Mouse (Mus musculus) CD4-positive, CD25-positive, alpha-beta regulatory T cell, adult 4 months (primary cell): ENCODE measurements around the gene Ints2. TPM values are rescaled to one million over a fixed set of nuclear protein-coding genes. Genes with fewer than 3 reads are reported as not detected.
"Not testable (repeated sequence)": the region's sequence is repeated elsewhere in the genome, so short reads cannot be mapped to it uniquely, and the experiment has no call there.

ENCODE experiments used
- ATAC-seq: one replicate; pipeline ENCODE4 v1.8.0; 2017
- polyA plus RNA-seq, 2 experiments: library from polyadenylated mRNA; unstranded; fragments of 100-300 nt; shearing (Covaris generic); gene quantifications; one replicate each; pipeline ENCODE4 v1.2.1; 2017

Ints2 gene
- polyA plus RNA-seq = 10 to 100 TPM; 15.8 to 19.2 TPM

DNA sequence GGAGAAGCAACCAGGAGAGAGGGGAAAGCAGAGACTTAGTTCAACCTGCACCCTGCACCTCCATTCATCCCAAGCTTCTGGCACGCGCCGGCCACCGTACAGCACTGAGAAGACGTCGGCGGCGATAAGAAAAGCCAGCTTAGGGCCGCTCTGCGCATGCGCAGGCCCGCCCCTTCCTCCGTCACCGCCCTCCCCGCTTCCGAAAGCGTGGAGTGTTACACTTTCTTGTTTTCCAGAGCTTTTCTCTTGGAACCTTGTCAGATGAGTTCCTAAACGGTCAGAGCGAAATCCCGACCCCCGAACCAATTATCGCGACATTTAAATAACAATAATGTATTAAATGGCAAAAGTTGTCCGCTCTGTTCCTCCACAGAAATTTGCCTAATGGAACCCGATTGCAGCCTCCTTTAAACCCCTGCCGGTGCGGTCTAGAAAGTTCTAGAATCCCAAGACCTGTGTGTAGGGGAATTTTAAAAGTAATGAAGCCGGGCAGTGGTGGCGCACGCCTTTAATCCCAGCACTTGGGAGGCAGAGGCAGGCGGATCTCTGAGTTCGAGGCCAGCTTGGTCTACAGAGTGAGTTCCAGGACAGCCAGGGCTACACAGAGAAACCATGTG is at the start of gene Ints2:
TSS of gene Ints2 (minus strand) at position 116 of the 617 bp plus-strand sequence.
- peak; percentile 82 for ATAC-seq

DNA sequence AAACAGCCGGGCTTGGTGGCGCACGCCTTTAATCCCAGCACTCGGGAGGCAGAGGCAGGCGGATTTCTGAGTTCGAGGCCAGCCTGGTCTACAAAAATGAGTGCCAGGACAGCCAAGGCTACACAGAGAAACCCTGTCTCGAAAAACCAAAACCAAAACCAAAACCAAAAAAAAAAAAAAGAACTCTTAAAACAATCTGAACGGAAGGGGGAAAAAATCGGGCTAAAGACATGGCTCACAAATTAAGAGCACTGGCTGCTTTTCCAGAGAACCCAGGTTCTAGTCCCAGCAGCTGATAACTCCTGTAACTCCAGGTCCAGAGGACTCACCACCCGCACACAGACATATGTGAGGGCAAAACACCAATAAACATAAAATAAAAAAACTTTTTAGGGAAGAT is 34.8 kb upstream of the Ints2 start:
- ATAC-seq = peak; percentile 61

DNA sequence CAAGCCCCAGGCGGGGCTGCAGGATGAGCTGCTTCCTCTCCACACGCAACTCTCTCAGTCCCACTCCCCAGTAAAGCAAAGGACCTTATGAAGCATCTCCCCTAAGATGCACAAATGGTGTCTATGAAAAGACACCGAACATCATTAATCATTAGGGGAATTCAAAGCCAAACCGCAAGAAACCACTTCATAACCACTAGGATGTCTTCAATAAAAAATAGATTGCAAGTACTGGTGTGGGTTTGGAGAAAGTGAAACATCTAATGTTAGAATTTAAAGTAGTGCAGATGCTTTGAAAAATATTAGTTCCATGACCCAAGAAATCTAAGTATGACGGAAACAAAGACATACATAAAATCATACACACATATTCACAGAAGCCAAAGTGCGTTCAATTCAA is 34.3 kb upstream of the Ints2 start:
- ATAC-seq = peak; percentile 60

DNA sequence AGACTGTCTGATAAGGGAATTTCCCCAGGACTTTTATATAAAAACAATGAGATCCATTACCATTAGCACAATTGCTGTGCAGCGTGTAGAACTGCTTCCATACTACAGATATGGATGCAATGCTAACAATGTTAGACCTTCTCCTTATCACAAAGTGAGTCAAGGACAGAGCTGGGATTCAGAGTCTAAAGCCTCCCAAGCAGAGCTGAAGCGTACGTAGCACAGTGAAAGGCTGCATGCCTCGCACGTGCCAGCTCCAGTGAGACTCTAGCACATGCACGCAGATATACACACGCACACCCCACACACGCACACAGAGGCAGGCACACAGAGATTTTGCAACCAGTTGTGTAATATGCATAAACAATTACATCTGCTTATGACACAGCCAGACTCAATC is 28.4 kb upstream of the Ints2 start:
- ATAC-seq = no peak

DNA sequence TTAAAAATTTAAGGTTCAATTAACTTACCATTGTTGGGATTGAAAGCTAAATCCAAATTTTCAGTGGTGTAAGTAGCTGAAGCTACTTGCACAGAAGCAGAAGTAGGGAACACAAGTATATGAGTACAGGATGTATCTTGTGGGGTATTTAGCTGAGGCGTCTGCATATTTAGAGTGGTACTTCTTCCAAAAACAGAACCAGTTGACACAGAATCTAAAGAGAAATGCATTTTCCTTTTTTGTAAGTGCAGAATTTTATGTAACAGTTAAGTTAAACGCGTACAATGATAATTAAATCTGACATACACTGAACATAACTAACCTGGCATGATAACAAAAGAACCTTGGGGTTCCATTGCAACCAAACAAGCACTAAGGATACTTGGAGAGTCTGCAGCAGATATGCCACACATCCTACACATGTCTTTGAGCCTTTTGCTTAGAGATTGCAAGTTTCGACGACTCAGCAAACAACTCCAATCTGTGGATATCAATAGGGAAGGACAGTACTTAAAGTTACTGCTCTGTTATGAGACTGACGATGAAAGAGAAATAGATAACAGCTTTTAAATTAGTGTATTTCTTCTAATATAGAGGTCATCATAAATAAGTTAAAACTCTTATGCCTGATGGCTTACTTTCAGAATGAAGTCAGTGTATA is 21.2 kb upstream of the Ints2 start:
- no peak for ATAC-seq

DNA sequence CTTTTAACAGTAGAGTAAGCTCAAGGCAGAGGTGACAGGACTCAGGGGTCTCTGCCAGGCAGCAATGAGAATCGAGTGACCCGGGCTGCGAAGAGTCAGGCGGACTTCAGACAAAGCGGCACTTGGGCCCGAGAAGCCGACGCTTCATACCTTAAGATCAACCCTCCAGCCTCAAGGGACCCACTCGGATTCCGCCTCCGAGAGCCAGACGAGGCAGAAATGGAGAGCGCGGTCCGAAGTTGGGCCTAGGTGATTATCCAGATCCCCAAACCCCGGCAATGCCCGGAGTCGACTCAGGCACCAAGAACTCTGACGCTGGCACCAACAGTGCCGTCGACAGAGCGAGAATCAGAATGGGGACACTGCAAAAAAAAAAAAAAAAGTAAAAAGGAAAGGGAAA is 321 bp downstream of the Ints2 start:
- ATAC-seq = peak; percentile 51

DNA sequence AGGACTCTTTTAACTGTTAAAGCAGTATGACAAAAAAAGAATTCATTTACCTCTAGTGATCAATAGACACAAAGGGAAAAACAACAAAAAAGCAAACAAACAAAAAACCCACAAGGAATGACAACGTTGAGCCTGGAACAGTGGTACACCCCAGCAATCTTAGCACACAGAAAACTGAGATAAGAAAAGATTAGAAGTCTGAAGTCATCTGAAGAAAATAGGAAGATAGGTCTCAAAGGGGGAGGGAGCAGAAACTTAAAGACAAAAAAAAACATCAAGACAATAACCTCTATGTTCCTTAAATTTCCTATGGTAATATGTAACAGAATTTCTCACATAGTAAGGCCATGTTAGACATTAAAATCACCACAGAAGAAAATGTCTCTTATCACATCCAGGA is 4.0 kb downstream of the Ints2 start:
- ATAC-seq = no peak

DNA sequence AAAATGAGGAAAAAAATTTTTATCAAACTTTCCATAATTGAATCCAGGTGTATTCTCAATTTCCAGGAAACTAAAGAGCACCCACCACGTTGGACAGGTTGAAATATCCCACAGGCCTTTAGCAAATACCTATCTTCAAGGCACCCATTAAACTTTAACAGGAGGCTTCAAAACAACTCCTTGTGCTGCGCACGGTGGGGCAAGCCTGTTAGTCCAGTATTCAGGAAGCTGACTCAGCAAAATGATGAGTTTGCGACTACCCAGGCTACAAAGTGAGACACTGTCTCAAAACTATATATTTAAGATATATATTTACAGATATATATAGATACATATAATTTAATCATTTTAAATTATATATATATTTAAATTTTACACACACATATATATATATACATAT is 24.9 kb downstream of the Ints2 start:
- no peak for ATAC-seq

DNA sequence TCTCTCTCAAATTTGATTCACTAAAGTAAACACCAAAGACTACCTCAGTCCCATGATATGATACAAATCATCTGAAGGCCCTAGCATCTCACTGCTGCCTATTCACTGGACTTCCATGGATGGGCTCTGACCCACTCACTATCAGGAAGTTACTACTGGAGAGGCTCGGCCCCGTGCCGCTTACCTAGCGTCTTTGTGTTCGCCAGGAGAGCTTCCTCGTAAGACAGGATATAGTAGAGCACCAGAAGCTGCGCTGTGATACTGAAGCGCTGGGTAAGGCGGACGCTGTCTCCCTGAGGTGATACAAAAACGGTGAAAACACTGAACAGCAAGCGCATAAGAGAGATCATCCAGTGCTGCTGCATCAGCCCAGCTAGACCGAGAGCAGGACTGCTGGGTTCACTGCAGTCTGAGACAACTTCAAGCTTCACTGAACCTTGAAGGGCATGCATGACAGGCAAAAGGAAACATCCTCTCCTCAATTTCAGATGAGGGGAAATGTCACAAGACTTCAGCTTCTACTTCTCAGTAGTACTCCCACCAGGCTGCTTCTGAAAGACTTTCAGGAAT is 25.5 kb downstream of the Ints2 start:
- ATAC-seq = no peak

DNA sequence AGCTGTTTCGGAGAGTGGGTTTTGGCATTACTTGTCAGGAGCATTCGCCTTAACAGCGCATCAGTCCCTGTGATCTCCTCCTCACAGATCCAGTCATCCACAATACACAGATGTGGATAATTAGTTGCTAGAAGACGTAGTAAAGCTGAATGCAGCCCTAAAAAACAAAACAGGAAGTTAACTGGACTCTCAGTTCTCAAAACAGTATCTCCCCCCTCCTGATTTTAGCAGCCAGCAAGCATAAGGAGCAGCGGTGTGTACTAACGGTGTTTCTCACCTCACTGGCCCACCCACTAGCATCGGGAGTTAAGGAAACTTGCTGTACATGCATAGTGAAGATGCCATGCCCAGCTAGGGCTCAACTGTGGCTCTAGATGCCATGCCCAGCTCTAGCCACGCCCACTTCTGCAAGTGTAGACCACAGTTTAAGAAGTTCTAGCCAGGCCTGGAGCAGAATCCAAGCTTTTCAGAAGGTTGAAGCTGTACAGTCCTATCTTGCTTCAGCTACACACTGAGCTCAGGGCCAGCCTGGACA is 30.7 kb downstream of the Ints2 start:
- no peak for ATAC-seq

DNA sequence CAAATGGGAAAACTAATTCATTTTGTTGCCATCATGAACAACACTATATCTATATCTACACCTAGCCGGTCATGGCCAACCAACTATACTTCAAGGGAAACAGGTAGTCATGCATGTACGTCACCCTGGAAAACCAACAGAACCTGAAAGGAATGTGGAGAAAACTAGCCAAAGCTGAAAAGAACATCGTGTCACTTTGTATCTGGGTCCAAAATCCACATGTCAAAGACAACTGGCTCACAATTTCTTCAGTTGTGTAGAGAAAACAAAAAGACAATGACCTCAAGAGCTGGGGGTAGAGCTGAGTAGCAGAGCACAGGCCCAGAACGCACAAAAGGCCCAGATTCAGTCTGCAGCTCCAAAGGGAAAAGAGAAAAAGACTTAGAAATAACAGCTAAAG is 31.6 kb downstream of the Ints2 start:
- ATAC-seq = no peak

DNA sequence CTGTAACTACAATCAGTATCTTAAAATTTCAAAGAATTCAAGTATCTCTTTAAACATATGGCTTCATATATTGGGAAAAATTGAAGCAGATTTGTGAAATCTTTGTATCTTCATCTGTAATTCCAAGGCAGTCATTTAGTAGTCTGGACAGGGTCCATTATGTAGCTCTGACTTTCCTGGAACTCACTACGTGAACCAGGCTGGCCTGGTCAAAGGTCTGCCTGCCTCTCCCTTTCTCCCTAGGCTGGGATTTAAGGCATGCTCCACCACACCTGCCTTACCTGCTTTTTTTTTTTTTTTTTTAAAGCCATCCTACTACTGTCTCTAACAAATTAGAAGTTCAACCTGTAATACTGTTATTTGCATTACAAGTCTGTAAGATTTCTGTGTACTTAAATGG is 45.6 kb downstream of the Ints2 start:
- no peak for ATAC-seq

DNA sequence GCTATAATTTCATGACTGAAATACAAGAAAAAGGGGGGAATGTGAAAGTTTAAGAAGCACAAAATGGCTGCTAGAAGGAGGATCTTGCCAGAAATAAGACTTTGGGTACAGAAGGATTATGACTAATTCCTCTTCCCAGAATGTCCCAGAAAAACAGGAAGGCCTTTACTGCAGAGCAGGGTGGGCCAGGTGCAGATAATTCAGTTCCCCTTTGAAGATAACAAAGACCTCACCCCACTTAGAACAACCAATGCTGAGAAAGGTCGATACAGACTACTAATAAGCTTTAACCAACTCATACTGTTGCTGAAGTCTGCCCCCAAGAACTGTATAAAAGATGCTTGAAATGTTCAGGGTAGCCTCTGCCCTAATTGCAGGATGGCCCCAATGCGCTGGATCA is 48.3 kb downstream of the Ints2 start:
- no peak for ATAC-seq

DNA sequence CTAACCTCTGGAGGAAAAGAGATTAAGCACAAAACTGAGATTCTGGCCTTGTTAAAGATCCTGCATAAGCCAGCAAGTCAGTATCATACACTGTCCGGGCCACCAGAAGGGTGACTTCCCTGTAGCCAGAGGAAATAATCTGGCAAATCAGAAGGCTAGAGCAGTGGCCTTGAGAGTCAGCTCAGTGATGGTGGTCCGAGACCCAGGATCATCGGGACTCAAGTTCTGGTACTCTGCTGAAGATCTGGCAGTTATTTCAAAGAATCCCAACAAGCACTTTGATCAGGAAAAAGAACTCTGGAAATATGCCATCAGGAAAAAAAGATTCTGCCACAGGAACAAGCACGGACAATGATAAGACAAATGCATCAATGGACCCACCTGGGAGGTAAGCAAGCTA is 51.5 kb downstream of the Ints2 start:
- no peak for ATAC-seq

DNA sequence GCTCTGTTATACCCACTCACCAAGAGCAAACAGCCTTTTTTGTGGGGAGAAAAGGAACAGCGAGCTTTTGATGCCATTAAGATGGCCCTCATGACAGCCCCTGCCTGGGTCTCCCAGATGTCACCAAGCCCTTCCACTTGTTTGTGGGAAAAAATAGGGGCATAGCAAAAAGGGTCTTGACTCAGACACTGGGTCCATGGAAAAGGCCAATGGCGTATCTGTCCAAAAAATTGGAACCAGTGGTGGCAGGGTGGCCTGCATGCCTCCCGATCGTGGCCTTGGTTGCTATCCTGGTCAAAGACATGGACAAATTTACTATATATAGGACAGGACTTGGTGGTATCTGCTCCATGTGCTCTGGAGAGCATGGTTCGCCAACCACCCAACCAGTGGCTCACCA is 52.3 kb downstream of the Ints2 start:
- no peak for ATAC-seq

DNA sequence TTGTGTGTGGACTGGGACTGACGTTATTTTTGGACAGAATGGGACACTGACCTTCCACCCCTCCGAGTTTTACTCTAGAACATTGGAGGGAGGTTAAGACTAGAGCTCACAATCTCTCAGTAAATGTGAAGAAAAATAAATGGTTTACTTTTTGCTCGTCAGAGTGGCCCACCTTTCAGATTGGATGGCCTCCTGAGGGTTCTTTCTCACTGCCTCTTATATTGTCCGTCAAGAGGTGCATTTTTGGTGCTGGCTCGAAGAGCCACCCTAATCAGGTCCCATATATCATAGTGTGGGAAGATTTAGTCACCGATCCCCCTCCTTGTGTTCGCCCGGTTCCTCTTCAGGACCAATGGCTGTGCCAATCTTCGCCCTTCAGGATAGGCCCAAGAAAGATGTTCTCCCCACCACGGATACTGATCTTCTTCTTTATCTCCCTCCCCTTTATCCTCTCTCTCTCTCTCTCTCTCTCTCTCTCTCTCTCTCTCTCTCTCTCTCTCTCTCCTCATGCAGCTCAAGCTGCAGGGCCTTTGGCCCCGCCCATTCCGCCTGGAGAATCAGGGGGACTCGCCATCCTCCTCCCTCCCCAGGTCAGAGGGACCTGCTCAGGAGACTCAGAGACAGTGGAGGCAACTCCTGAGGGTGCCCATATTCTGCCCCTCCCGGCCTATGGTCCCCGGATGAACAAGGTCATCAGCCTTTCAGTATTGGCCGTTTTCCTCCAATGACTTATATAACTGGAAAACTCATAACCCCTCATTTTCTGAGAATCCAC is 55.3 kb downstream of the Ints2 start:
- no peak for ATAC-seq

DNA sequence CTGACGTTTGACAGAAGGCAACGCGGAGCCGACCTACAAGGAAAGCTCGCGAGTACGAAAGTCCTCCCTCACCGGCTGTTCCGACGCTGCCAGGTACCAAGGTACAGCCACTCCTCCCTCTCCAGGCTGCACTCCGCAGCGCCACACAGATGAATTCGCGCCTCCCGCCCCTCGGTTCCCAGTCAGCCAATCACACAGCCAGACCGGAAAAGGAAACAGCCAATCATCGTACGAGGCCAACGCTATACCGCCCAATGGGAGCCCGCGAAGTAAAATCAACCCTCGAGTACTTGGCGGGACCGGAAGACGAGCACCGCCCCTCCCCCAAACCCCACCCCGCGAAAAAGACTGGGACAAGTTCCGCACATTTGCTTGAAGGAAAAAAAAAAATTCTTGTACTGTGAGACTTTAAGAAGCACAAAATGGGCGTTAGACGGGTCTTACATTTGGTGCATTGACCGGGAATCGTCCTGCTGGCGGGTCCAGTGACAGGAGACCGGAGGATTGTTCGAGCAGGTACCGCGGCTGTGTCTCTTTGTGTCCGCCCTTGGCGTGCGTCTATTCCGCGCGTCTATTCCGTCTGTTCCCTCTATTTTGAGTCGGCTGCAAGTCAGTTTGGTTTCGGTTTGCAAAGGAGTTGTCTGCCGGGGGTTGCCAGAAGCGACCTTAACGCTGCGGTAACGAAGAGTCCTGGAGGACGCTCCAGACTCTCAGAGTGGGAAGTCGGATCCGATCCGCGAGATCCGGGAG is 56.2 kb downstream of the Ints2 start, which contains the start of gene Brip1:
TSS of gene Brip1 (minus strand) at position 157 of the 750 bp plus-strand sequence.
- peak; percentile 100 for ATAC-seq

DNA sequence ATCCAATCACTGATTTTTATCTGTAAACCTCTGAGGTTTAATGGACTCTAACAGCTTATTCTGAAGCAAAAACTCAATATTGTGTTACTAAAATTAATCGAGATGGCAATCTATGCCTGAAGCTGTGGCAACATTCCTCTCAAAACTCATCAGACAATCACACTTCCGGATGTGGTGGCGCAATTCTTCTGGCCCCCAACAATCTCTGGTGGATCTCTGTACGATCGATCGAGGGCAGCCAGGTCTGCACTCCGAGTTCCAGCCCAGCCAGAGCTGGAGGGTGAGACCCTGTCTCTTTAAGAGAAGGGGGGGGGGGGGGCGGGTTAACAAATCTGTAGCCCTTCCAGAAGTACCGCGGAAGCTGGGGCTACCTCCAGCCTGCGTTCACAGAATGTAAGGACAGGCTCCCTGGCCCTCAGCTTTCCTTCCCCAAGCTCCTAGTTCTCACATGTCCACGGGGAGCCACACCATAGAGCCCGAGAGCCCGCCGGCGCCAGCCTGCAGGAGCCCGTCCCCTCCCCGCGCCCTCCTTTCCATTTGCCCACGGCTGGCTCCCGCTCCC is 56.8 kb downstream of the Ints2 start:
- ATAC-seq = peak; percentile 1

DNA sequence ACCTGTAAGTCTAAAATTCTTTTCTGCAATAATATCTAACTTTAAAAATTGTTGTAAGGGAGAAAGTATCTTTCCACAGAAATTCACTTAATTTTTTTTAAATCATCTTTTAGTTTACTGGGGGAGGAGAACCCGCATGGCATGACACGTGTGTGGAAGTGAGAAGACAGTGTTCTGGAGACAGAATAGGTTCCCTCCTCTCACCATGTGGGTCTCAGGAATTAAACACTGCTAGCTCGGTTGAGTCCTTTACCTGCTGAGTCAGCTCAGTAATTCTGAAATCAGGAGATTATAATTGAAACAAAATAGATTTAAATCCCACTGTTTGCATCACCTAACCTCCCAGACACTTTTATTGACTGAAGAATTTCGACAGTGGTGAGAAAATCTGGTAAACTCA is 57.6 kb downstream of the Ints2 start:
- no peak for ATAC-seq

DNA sequence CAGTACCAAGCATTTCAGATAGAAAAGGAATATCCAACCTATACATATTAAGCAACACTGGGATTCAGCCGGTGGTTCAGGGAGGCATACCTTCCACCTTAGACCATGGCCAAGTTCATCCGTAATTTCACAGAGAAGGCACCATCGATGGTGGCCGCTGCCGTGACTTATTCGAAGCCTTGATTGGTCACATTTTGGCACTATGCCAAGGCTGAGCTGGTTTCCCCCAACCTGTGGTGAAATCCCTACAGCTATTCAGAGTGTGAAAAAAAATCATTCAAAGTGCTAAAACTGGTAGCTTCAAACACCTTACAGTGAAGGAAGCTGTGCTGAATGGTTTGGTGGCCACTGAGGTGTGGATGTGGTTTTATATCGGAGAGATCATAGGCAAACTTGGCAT is 72.2 kb downstream of the Ints2 start:
- not testable (repeated sequence) for ATAC-seq

DNA sequence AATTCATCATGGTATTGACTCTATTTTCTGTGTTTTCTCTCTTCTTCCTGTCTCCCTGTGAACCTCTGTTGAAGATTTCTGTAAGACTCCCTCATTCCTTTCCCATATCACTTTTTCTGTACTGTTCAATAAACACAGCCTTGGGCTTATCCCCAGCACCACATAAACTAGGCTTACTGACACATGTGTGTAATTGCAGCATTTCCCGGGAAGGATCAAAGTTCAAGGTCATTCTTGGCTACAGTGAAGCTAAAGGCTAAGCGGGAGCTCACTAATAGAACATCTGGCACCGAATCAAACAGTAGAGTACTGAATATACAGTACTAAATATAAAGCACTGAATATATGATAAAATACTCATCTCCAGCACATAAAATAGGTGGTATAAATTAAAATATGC is 81.5 kb downstream of the Ints2 start:
- no peak for ATAC-seq

DNA sequence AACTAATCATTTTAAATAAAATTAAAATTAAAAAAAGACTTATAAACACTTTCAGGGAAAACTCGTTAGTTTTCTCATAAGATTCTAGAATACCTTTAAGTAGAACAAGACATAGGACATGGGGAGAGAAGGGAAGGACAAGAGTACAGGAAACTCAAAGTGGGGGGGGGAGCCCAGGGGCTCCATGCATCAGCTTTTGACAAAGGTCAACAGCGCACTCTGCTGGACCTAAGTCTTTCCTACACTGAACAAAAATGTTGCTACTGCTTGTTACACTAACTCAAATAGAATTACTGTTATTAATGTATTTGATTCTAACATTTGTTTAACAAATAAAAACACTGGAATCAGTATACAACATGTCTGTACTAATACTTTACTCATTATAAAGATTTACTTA is 83.2 kb downstream of the Ints2 start:
- ATAC-seq = peak; percentile 43
